ENCODE assay signal across 18 mouse cellular contexts in the genomic region with DNA sequence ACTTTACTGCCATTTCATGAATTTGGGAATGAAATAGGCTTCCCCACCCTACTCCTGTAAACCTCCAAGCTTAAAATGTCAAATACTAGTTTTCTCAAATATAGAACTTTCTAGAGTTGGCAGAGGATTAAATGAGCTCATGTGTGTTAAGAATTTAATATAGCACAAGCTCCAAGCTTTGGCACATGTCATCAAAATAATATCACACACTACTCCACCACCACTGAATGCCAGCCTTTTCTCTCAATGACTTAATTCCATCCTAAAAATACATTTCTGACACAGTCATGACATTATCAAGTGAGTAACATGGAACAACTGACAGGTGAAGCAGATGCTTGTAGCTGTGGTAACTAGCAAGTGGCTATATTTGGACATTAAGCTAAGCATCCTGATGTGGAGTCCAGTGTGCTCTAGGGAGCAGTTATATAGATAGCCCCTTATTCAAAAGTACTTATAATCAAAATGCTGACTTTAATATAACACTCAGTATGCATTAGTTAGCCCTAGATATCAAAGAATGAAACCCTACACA.
DNase-seq lines count a peak whose midpoint lies in the region; ATAC-seq and TF ChIP-seq lines count a peak whose summit lies in the region.
"Had no signal": no experiment of that assay in that cellular context is flagged by ENCODE, and none has a peak within 500 bp of the region (broad histone marks: within the 10 kb centered on the region; RNA-seq: fewer than 3 reads in every experiment).

No protein-coding gene starts in this region.

- no peak overlapping the region for H3K4me3 ChIP-seq in forebrain, postnatal 0 days (ENCODE audit: low read depth, low read length)
- H3K4me3 ChIP-seq in forebrain, embryonic 12.5 days (replicated peaks): no peak overlapping the region
- no peak overlapping the region for H3K4me3 ChIP-seq in heart, embryonic 15.5 days
- H3K4me3 ChIP-seq: embryonic facial prominence, embryonic 10.5 days; hindbrain, embryonic 15.5 days had no signal

- H3K9ac ChIP-seq in forebrain, postnatal 0 days: no peak overlapping the region
- H3K9ac ChIP-seq in forebrain, embryonic 12.5 days: no peak overlapping the region
- H3K9ac ChIP-seq in heart, embryonic 15.5 days: no peak overlapping the region
- H3K9ac ChIP-seq: hindbrain, embryonic 15.5 days had no signal

- H3K4me1 ChIP-seq in forebrain, postnatal 0 days (ENCODE audit: insufficient read depth): no peaks in the 10 kb centered on the region
- no peaks in the 10 kb centered on the region for H3K4me1 ChIP-seq in forebrain, embryonic 12.5 days
- H3K4me1 ChIP-seq in heart, embryonic 15.5 days (replicated peaks): no peaks in the 10 kb centered on the region; the same call in 1 of the 2 replicates
- H3K4me1 ChIP-seq: embryonic facial prominence, embryonic 10.5 days; hindbrain, embryonic 15.5 days had no signal

- H3K27ac ChIP-seq in forebrain, postnatal 0 days (ENCODE audit: low read depth, low read length): no peak overlapping the region
- no peak overlapping the region for H3K27ac ChIP-seq in forebrain, embryonic 12.5 days
- 0 out of 2 replicates have a peak overlapping the region, but pooled peaks have one; percentile 37 for H3K27ac ChIP-seq in heart, embryonic 15.5 days
- H3K27ac ChIP-seq: embryonic facial prominence, embryonic 10.5 days; hindbrain, embryonic 15.5 days had no signal

- intact Hi-C loops in heart, postnatal 25 days (cut with DNase I): no loop called here

- no peak for TF ChIP-seq CTCF in forebrain, postnatal 0 days (IDR thresholded peaks at IDR 0.05; ENCODE audit: low read depth)

- H3K4me2 ChIP-seq in forebrain, postnatal 0 days (ENCODE audit: low read depth): no peak overlapping the region
- H3K4me2 ChIP-seq in forebrain, embryonic 12.5 days: no peak overlapping the region
- no peak overlapping the region for H3K4me2 ChIP-seq in heart, embryonic 15.5 days
- H3K4me2 ChIP-seq: hindbrain, embryonic 15.5 days had no signal

- H3K9me3 ChIP-seq in forebrain, postnatal 0 days (ENCODE audit: low read length): no peaks in the 10 kb centered on the region
- H3K9me3 ChIP-seq in forebrain, embryonic 12.5 days: no peaks in the 10 kb centered on the region
- H3K9me3 ChIP-seq in heart, embryonic 15.5 days (replicated peaks): no peaks in the 10 kb centered on the region
- H3K9me3 ChIP-seq: embryonic facial prominence, embryonic 10.5 days; hindbrain, embryonic 15.5 days had no signal

- peak; percentile 84 for ATAC-seq in forebrain, postnatal 0 days
- no peak for ATAC-seq in forebrain, embryonic 12.5 days (ENCODE audit: low FRiP score)
- peak; percentile 66; the same call in 1 of the 2 replicates for ATAC-seq in heart, embryonic 15.5 days (replicated peaks; ENCODE audit: insufficient number of reproducible peaks, insufficient read depth, low FRiP score, low read depth)
- ATAC-seq: activated CD4-positive, CD25-positive, alpha-beta regulatory T cell, adult 4 months; intestine, embryonic 16.5 days; Patski had no signal

- no peaks in the 10 kb centered on the region for H3K36me3 ChIP-seq in forebrain, postnatal 0 days (ENCODE audit: insufficient read depth)
- no peaks in the 10 kb centered on the region for H3K36me3 ChIP-seq in forebrain, embryonic 12.5 days (replicated peaks)
- no peaks in the 10 kb centered on the region for H3K36me3 ChIP-seq in heart, embryonic 15.5 days
- H3K36me3 ChIP-seq: embryonic facial prominence, embryonic 10.5 days; hindbrain, embryonic 15.5 days had no signal

- peak; percentile 16 for DNase-seq in forebrain, postnatal 0 days
- DNase-seq in heart, postnatal 25 days (ENCODE audit: low spot score): no peak
- DNase-seq in brain, adult 2 months (ENCODE audit: low read depth, low spot score): peak; percentile 22
- DNase-seq in telencephalon, adult 2 months (ENCODE audit: low read depth, low spot score): peak; percentile 18
- DNase-seq: adrenal gland, postnatal 14 days; cerebellum, adult 2 months; cerebellum, postnatal 10 days; gastrocnemius, postnatal 14 days; heart, postnatal 36 days; kidney, adult 2 months had no signal

- H3K27me3 ChIP-seq in forebrain, postnatal 0 days (ENCODE audit: insufficient read depth, low read length): no peaks in the 10 kb centered on the region
- H3K27me3 ChIP-seq in forebrain, embryonic 12.5 days: no peaks in the 10 kb centered on the region
- H3K27me3 ChIP-seq in heart, embryonic 15.5 days: no peaks in the 10 kb centered on the region
- H3K27me3 ChIP-seq: CH12.LX; hindbrain, embryonic 15.5 days had no signal
